ENCODE assay signal across 12 mouse cellular contexts in the genomic region with DNA sequence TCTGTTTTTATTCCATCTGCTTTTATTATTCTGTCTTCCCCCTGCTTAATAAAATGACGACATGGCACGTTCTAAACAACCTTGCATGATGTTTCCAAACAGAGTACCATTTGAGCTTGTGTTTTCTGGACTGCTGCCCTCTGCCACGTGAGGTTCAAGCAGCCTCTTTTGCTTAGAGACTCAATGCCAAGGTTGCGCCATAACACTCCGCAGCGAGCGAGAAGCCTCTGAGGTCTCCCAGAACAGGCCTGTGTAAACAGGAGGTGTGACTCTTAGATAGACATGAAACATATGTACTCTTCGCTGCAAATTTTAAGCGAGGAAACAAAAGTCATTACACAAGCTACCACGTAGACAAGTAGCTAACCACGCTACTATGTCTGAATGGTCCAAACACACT. TPM values are rescaled to one million over a fixed set of nuclear protein-coding genes. Genes with fewer than 3 reads are reported as not detected.
DNase-seq lines count a peak whose midpoint lies in the region.
"Had no signal": no experiment of that assay in that cellular context is flagged by ENCODE, and none has a peak within 500 bp of the region (broad histone marks: within the 10 kb centered on the region; RNA-seq: fewer than 3 reads in every experiment).

No protein-coding gene starts in this region.

- intact Hi-C loops in left cerebral cortex, postnatal 4 days (cut with DNase I) = no loop called here

- peak; percentile 23 for DNase-seq in kidney, postnatal 10 days
- no peak for DNase-seq in kidney, postnatal 25 days
- DNase-seq in adrenal gland, postnatal 10 days = peak; percentile 75
- peak; percentile 12 for DNase-seq in fibroblast of lung, adult 2 months (ENCODE audit: low read depth)
- peak; percentile 76 for DNase-seq in lung, postnatal 14 days
- no peak for DNase-seq in thymus, postnatal 10 days (ENCODE audit: low spot score in 2 of 2)
- DNase-seq in left cerebral cortex, postnatal 4 days = no peak
- no peak for DNase-seq in right cerebral cortex, postnatal 10 days (ENCODE audit: low spot score in 2 of 2)
- DNase-seq: cerebellum, adult 11-12 months; kidney, adult 11 months had no signal

RNA-seq across cellular contexts. Expression of gene Kcnma1, which starts 55.2 kb away (rescaled TPM):
- total RNA-seq in adrenal gland, postnatal 10 days (2021) = 10 to 100 TPM; 27.2 to 48.2 TPM
- 100 to 1,000 TPM; 115 to 124 TPM for total RNA-seq in left cerebral cortex, postnatal 4 days (2021)
- total RNA-seq: common myeloid progenitor, adult 5-6 weeks; megakaryocyte progenitor cell, adult 5-6 weeks had no signal

Comparison
In these comparisons a context has a peak if more than half of its experiments do, and no peak if none do; other contexts are left out.
1. DNase-seq: peak in kidney, postnatal 10 days (single experiment), adrenal gland, postnatal 10 days (single experiment), fibroblast of lung, adult 2 months (single experiment) and lung, postnatal 14 days (single experiment); none in kidney, postnatal 25 days (0 of 2), thymus, postnatal 10 days (0 of 2), left cerebral cortex, postnatal 4 days (single experiment) and right cerebral cortex, postnatal 10 days (0 of 2).